Mouse (Mus musculus) right cerebral cortex, postnatal 36 days (tissue): ENCODE measurements around the gene 9930111J21Rik1.
"Not testable (repeated sequence)": the region's sequence is repeated elsewhere in the genome, so short reads cannot be mapped to it uniquely, and the experiment has no call there.

Experiments
- DNase-seq, 2 experiments: peaks; one replicate each; pipeline ENCODE4 v3.0.0; 2022; ENCODE audit warnings: low spot score in 2 of 2, mixed read lengths in 1 of 2

Gene 9930111J21Rik1

DNA sequence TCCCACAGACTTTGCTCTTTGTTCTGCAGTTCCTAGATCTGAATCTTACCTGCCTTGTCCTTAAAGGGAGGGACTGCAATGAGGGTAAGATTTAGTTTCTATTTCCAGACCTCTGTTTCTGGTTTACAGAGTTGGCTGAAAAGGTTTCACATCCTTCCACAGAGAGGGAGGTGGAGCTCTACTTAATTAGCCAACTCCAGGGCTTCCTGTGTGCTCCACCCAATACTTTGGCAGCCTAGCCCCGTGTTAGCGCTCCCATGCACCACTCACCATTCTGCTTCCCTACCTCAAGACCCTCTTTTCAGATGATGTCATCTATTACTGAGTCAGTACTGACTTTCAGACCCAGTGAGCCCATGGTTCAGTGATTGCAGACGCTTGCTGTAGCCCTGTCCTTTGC, at the start of gene 9930111J21Rik1:
9930111J21Rik1 (minus strand) TSS at position 148 of the 400 bp plus-strand sequence.
- DNase-seq, result not testable (repeated sequence)

DNA sequence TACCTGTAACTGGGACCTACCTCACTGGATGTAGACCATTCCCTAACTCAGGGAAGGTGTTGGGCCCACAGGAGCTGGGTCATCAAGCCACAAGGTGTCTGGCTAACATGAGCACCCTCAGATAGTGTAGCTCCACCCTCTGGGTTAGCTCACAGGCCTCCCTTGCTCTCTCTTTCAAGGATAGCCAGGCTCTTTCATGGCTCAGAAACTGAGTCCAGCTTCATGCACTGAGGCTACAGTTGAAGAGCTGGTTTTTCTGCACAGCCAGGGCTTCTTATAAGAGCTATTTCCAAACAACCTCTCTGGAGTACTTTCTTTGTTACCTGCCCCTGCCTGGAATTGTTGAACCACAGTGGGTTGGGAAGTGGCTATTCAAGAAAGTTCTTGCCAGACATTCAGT, 32.9 kb upstream of the 9930111J21Rik1 start:
- DNase-seq, result not testable (repeated sequence)

DNA sequence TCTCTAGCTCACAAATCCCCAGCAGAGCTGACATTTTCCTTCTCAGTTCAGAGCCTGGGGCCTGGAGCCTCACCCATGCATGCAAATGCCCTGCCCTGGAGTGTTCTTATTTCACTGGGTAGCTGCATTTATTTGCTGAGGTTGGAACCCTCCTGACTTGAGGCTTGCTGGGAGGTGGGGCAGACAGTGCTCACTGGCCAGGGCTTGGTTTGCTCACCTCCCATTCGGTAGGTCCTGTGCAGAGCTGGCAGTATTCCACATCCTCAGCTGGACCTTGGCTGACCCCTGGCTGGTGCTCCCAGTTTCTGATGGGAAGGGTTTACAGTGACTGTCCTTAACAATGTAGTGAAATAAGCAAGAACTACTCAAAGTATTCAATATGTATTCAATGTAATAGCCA, 27.6 kb upstream of the 9930111J21Rik1 start:
- not testable (repeated sequence) for DNase-seq

DNA sequence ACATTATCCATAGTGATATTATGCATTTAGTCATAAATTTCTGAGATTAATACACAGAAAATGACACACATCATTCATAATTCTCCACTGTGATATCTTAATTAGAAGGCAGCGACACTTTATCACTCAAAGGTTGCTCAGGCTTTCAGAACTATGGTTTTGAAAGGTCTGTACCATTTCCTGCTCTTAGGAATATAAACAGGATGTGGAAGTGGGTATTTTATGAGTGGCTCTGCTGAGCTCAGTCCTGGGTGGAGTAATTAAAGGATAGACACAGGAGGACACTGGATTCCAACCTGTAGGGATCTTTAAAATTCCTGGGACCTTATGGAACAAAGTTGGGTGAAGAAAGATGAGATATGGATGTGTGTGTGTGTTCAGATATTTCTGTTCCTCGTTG, 27.1 kb upstream of the 9930111J21Rik1 start:
- DNase-seq, result not testable (repeated sequence)

DNA sequence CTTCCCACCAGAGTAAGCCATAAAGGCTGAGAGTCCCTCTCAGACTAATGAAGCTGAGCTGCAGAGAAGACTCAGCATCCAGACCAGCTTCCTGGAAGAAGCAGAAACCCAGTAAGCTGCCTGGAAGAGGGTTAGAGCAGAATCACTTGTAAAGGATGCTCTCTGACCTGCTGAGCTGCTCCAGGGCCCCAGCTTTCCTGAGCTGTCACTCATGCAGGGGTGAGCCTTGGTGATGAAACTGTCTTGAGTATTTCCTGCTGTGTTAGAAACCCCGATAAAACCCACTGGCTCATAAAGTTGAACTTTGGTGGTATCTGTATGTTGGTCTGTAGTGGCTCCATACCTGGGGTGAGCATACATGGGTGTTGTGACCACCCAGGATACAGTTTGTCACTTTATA, 21.2 kb upstream of the 9930111J21Rik1 start:
- DNase-seq, result not testable (repeated sequence)

- DNase-seq, result not testable (repeated sequence)
Observed at GRCm38 (mm10) chr11:48994018-48994417, 14.8 kb upstream of the 9930111J21Rik1 start, which contains the start of gene Tgtp1. Gene Tgtp1 (minus strand): TSS chr11:48994172.

DNA sequence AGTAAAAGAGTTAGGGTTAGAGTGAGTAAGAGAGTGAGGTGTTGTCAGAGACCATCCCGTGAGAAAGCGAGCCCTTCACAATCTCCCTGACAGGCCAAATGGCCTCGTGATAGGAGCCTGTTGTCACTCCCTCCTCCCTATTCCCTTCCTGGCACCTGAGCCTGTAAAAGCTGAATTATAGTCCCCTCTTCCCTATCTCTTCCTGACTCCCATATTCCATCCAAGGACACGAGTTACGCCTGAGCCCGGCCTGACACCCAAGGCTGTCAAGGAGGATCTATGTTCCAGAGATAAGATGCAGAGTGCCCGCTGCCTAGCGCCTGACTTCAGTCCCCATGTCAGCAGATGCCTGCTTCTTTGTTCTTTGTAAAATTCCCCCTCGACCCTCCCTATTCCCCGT, 14.1 kb upstream of the 9930111J21Rik1 start:
- DNase-seq, result not testable (repeated sequence)

DNA sequence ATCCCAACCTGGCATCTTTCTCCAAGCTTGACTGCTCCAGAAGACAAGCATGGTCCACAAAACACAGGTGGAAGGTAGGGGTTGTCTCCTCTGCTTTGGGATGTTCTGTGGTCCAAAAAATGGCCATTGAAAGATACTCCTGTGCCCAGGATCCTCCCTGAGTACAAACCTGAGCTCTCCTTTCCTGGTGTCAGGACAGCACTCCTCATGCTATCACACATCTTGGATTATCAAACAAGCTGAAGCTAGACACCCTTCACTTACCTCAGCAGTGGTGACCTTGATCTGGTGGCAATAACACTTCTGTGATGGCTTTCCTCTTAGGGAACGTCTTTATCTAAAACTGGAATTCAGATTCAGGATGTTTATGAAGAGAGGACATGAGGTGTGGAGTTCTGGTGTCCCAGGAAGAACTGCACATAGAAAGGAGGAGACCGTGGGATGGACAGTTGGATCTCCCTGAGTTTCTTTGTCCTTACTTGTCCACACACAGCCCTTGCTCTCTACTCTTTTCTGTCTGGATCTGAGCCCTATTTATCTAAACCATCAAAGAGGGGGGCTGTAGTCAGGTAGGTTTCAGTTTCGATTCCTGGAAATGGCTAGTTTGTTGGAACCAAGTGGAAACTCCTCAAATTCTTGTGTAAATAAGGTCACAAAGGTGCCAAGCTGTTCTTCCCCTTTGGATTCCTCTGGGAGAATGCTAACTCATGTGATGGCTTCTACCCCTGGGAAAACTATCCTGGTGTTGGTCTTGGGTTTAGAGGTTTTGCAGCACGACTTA, 12.7 kb upstream of the 9930111J21Rik1 start, which contains the start of gene Gm12185:
Gm12185 (minus strand) TSS at position 487 of the 781 bp plus-strand sequence.
- DNase-seq, result not testable (repeated sequence)

DNA sequence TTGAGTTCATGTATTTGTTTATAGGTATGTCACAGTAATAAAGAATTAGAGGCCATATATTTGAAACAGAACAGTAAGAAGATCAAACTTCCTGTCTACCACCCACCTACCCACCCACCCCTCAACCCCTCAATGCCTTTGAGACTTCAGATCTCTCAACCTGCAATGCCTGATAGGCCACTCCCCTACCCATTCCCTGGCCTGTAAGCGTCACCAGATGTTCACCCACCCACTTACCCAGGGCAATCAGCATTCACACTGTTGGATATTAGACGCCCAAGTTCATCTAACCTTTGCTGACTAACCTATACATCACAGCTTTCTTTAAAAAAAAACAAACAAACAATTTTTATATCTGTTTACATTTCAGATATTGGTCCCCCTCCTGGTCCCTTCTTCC, 10.8 kb upstream of the 9930111J21Rik1 start:
- DNase-seq, result not testable (repeated sequence)

DNA sequence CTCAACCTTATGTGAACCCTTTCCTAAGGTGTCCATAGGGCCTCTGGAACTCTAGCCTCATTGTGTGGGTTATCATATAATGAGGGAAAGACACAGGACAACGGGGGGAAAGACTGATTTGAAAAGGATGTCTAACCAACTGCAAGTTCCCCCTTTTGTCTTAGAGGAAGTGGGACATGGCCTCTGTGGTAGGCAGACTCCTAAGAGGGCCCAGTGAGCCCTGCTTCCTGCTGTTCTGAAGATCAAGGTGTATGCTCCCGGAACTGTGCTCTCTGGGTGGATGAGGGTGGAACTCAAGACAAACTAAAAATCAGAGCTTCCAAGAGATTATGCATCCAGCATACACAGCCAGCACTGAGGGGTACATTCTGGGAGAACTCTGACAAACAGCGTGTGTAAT, 9.0 kb upstream of the 9930111J21Rik1 start:
- DNase-seq, result not testable (repeated sequence)

DNA sequence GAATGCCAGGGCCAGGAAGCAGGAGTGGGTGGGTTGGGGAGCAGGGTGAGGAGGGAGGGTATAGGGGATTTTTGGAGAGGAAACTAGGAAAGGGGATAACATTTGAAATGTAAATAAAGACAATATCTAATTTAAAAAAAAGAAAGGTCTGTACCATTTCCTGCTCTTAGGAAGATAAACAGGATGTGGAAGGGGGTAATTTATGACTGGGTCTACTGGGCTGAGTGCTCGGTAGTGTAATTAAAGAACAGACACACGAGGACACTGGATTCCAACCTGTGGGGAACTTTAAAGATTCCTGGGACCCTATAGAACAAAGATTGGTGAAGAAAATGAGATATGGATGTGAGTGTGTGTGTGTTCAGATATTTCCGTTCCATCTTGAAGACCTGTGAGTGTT, 3.6 kb upstream of the 9930111J21Rik1 start:
- DNase-seq, result not testable (repeated sequence)

DNA sequence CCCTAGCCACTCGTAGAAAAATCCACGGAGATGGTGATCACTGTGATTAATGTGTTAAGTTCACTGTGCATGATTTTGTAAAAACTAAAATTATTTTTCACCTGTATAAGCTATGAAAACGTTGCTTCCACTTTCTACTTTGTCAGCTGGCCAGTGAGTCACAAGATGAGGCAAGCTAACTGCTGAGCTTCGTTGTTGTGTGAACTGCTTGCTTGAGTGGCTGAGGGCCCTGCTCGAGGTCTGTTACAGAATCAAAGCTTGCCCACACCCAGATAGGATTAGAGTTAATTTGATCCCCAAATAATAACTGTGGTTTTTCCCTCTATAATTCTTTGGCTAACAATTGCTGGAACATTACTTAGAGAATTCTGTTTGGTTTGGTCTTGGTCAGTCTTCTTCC, 854 bp upstream of the 9930111J21Rik1 start:
- DNase-seq, result not testable (repeated sequence)

DNA sequence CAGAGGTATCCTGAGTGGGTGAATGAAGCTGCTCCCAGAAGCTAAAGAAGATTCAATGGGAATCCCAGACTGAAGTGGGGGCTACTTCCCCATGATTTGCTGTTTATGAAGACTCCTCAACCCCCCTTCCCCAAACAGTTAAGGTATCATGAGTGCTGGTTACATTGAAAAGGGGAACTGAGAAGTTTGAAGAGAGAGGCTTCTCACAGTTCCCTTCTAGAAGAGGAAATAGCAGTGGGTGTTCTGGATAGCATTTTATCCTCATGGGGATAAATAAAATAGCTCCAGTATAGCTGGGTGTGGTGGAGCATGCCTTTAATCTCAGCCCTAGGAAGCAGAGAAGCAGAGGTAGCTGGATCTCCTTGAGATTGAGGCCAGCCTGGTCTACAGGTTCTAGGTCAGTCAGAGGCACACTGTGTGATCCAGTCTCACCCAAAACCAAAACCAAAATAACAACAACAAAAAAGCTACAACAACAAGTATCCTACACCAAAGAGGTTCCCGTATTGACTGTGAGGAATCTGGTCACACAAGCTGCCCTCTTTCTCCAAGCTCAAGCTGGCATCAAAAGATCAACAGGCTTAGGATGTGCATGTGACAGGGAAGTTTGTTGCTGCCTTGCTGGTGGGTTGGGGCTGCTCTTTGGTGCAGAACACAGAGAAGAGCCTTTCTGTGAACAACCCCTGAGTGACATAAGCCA, 808 bp downstream of the 9930111J21Rik1 start, which contains the start of gene Olfr56:
Olfr56 (plus strand) TSS at position 650 of the 700 bp plus-strand sequence.
- DNase-seq, result not testable (repeated sequence)

- DNase-seq, result not testable (repeated sequence)
Observed at GRCm38 (mm10) chr11:48974686-48975085, 4.5 kb downstream of the 9930111J21Rik1 start.

- not testable (repeated sequence) for DNase-seq
Observed at GRCm38 (mm10) chr11:48946090-48946489, 33.1 kb downstream of the 9930111J21Rik1 start, which contains the start of gene Psme2b. Gene Psme2b (minus strand): TSS chr11:48946190.

DNA sequence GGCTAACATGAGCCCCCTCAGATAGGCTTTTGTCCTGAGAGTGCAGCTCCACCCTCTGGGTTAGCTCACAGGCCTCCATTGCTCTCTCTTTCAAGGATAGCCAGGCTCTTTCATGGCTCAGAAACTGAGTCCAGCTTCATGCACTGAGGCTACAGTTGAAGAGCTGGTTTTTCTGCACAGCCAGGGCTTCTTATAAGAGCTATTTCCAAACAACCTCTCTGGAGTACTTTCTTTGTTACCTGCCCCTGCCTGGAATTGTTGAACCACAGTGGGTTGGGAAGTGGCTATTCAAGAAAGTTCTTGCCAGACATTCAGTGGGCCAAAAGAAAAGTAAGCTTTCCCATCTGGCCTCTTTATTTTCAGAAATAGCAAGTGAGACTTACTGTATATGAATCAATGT, 39.9 kb downstream of the 9930111J21Rik1 start:
- not testable (repeated sequence) for DNase-seq

- DNase-seq, result not testable (repeated sequence)
Observed at GRCm38 (mm10) chr11:48935291-48935690, 43.9 kb downstream of the 9930111J21Rik1 start.

- not testable (repeated sequence) for DNase-seq
Observed at GRCm38 (mm10) chr11:48933923-48934322, 45.3 kb downstream of the 9930111J21Rik1 start.

GRCm38 (mm10) chr11:48933422-48933821, 45.8 kb downstream of the 9930111J21Rik1 start:
- DNase-seq, result not testable (repeated sequence)

GRCm38 (mm10) chr11:48928068-48928467, 51.1 kb downstream of the 9930111J21Rik1 start:
- DNase-seq, result not testable (repeated sequence)

GRCm38 (mm10) chr11:48926437-48926836, 52.8 kb downstream of the 9930111J21Rik1 start:
- not testable (repeated sequence) for DNase-seq

GRCm38 (mm10) chr11:48923818-48924217, 55.4 kb downstream of the 9930111J21Rik1 start:
- not testable (repeated sequence) for DNase-seq
